Mouse (Mus musculus) megakaryocyte, adult 5-6 weeks (primary cell): ENCODE results near the gene Espn. TPM values are rescaled to one million over a fixed set of nuclear protein-coding genes. Genes with fewer than 3 reads are reported as not detected.

ENCODE experiments used
- ATAC-seq: 2 replicates; pipeline ENCODE4 v1.8.0; 2016; ENCODE audit warnings: mild to moderate bottlenecking, inconsistent platforms; ENCODE audit not compliant: poor library complexity, severe bottlenecking
- total RNA-seq, 2 experiments: library from RNA; stranded (forward) in 1 of 2; stranded (reverse) in 1 of 2; fragments of 153-499, 151-499 nt in 1 of 2; fragments of 221-1000, 200-1000 nt in 1 of 2; gene quantifications; 2 replicates each; pipeline versions ENCODE4 v1.2.3 to v1.2.4; 2015 to 2017

Gene Espn
- total RNA-seq (2015) (1.2 and 1.4 TPM in 2 replicates), total RNA-seq (2017) (0.22 and 0.24 TPM in 2 replicates)

GRCm38 (mm10) chr4:152151966-152152544 lies at the start of gene Espn:
Gene Espn (minus strand): TSS chr4:152152371.
- peak; percentile 28 for ATAC-seq

- peak; percentile 56 for ATAC-seq
Measured at GRCm38 (mm10) chr4:152201492-152201891, 49.3 kb upstream of the Espn start.

DNA sequence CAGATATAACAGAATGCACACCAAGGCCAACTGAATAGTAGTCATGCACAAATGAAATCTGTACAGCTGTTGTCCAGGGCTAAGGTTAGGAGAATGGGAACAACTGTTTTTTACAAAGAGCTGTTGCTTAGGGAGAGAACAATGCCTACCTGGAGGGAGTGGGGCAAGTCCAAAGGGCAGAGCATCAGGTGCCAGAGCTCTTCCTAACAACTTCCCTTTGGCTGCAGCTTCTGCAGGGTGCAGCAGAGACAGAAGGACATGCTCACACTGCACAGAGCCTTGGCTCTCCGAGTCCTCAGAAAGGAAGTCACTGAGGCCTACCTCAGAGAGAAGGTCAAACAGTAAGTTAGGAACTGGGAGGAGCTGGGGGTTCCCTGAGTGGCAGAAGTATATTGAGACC lies 47.4 kb upstream of the Espn start:
- ATAC-seq = no peak

DNA sequence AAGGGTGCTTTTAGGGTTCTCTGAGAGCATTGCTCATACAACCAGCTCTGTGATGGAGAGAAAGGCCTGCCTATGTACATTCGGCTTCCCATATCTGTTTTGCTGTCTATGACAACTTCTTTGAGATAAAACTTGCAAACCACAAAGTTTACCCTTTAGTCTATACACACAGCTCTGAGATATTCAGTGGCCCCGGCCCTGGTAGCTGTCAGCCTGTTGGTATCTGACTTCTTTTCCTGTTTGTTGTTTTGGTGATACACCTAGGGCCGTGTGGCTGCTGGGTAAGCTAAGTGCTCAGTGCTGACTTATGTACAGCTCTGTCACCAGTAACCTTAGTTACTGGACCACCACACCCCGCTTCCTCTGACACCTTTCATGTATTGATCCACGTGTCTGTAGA lies 45.4 kb upstream of the Espn start:
- ATAC-seq = peak; percentile 17; the same call in 1 of the 2 replicates

- ATAC-seq = no peak
Measured at GRCm38 (mm10) chr4:152196276-152196675, 44.1 kb upstream of the Espn start.

- peak; percentile 37 for ATAC-seq
Measured at GRCm38 (mm10) chr4:152194476-152195175, 42.5 kb upstream of the Espn start.

DNA sequence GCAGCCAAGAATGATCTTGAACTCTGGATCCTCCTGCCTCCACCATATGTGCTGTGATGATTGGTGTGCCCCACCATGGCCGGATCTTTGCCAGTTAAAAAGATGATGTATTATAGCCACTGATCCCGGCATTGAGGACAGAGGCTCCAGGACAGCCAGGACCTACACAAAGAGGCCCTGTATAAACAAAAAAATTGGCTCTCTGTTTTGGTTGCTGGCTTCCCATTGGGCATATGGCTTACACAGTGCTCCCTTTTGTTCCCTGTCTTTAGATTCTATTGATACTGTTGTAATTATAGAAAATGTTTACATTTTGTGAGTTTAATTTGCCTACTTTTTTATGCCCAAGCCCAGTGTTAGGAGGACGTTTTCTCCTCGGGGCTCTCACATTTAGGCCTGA lies 40.4 kb upstream of the Espn start:
- no peak for ATAC-seq

DNA sequence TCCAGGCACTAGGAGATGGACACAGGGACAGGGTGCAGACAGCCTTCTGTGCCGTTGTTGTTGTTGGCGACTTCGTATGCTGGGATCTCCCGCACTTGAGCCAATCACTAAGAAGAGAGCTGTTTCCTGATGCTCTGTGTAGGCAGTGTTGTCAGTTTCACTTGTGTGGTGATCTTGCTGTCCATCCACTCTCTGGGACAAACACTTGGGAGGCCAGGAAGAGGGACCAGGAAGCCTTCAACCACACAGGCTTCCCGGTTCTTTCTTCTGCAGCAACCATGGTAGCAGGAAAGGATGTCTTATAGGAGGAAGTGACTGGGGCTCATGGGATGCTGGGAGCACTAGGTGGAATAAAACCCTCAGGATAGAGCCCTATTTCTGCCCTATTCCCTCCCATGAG lies 38.5 kb upstream of the Espn start:
- ATAC-seq = peak; percentile 10; the same call in 1 of the 2 replicates

GRCm38 (mm10) chr4:152190096-152190653 lies 38.0 kb upstream of the Espn start:
- peak; percentile 69 for ATAC-seq

GRCm38 (mm10) chr4:152189691-152190090 lies 37.5 kb upstream of the Espn start:
- no peak for ATAC-seq

GRCm38 (mm10) chr4:152189071-152189470 lies 36.9 kb upstream of the Espn start:
- ATAC-seq = no peak

- ATAC-seq = no peak
Measured at GRCm38 (mm10) chr4:152188651-152189050, 36.5 kb upstream of the Espn start.

- ATAC-seq = no peak
Measured at GRCm38 (mm10) chr4:152187142-152187541, 35.0 kb upstream of the Espn start.

- ATAC-seq = peak; percentile 53
Measured at GRCm38 (mm10) chr4:152186205-152187082, 34.3 kb upstream of the Espn start.

DNA sequence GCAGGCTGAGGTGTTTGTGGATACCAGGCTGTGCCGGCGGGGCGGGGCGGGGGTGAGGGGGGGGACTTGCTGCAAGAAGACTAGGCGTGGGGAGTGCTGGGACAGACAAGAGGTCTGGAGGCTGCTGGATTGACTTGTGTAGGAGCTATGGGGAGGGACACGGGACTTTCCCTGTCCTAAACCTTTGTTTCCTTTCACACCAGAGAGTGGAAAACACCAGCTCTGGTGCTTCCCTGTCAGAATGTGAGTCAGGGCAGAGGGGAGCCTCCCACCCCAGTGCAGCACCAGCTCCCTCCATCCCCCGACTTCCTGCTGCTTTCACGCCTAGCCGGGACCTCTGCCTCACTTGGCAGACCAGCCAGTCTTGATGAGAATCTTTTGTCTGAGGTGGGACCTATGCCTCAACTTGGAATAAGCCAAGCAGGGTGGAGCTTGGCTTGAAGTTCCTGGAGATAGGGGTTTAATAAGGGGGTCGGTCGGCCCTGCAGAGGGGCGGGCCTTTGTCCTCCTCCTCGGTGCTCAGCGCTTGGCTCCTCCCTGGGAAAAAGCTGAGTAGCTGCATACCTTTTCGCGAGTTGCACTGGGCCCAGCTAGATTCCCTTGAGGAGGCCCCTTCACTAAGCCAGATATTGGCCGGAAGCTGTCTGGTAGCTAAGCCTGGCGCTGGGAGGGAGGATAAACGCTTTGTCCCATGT lies 33.5 kb upstream of the Espn start:
- ATAC-seq = 0 out of 2 replicates have a peak, but pooled peaks have one; percentile 10

DNA sequence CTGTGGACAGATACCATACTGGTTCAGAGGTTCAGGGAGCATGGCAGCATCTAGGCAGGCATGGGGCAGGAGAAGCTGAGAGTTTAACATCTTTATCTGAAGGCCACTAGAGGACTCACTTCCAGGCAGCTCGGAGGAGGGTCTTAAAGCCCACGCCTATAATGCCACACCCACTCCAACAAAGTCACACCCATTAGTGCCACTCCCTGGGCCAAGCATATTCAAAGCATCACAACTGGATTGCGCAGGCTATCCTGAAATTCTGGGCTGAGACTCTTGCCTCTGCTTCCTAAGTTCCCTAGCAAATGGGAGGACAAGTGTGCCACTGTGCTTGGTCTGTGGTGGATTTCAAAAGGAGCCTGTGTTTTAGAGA lies 33.0 kb upstream of the Espn start:
- peak; percentile 54 for ATAC-seq

GRCm38 (mm10) chr4:152184353-152185035 lies 32.3 kb upstream of the Espn start:
- 0 out of 2 replicates have a peak, but pooled peaks have one; percentile 12 for ATAC-seq

- ATAC-seq = no peak
Measured at GRCm38 (mm10) chr4:152182205-152182604, 30.0 kb upstream of the Espn start.

DNA sequence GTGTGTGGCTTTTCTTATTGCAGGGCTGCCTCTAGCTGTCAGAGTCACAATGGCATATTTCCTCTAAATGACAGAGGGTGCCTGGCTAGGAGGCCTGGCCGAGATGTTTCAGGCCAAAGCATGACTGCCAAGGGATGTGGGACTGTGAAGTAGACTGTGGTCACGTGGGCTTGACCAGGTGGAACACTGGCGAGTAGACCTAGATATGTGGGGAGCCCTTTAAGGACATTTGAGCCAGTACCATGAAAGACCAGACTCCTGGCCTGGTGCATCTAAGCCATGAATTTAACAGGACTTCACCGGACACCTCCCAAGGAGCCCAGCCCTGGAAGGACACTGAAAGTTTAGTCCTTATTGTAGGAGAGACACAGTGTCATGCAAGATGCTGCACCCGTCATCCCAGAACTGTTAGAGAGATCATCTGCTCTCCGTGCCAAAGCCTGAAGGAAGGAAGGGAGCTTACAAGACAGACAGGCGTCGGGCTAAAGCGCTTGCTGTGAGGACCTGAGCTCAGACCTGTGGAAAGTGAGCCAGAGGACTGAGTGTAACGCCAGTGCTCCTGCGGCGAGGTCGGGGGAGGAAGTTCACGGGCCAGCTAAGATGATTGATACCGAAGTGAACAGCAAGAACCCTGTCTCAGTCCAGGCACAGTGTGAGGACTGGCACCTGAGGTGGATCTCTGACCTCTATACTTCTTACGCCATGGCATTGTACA lies 27.9 kb upstream of the Espn start:
- ATAC-seq = no peak
